Mouse (Mus musculus) kidney, postnatal 0 days (tissue): ENCODE measurements around the gene Col15a1. TPM values are rescaled to one million over a fixed set of nuclear protein-coding genes. Genes with fewer than 3 reads are reported as not detected.

Source experiments
- ATAC-seq: fragments of 200-750 bp; cut with Nextera tagmentation; replicated peaks from 2 replicates; pipeline ENCODE4 v1.8.0; 2017; ENCODE audit warnings: low read depth, moderate number of reproducible peaks, moderate TSS enrichment, moderate library complexity; ENCODE audit not compliant: low FRiP score
- DNase-seq: peaks from one replicate; pipeline ENCODE4 v3.0.0-alpha.2; 2016; ENCODE audit warnings: low spot score
- H3K27ac ChIP-seq: fragments of 300-500 bp; sonication (generic); 2 replicates; pipeline ENCODE4 v1.5.1; 2014; ENCODE audit warnings: mild to moderate bottlenecking
- H3K27me3 ChIP-seq: fragments of 300-500 bp; sonication (generic); 2 replicates; pipeline ENCODE4 v1.6.1; 2014; ENCODE audit warnings: low read length, mixed read lengths; ENCODE audit not compliant: insufficient read depth
- H3K36me3 ChIP-seq: fragments of 300-500 bp; sonication (generic); 2 replicates; pipeline ENCODE4 v1.6.1; 2014; ENCODE audit warnings: low read length, mixed read lengths; ENCODE audit not compliant: insufficient read depth
- H3K4me1 ChIP-seq: fragments of 300-500 bp; sonication (generic); replicated peaks from 2 replicates; pipeline ENCODE4 v1.6.1; 2014; ENCODE audit warnings: antibody characterized with exemption, low read length, mixed read lengths; ENCODE audit not compliant: insufficient read depth
- H3K4me2 ChIP-seq: fragments of 300-500 bp; sonication (generic); 2 replicates; pipeline ENCODE4 v1.6.1; 2014; ENCODE audit warnings: mild to moderate bottlenecking, low read length, moderate library complexity, mixed read lengths
- H3K4me3 ChIP-seq: fragments of 300-500 bp; sonication (generic); replicated peaks from 2 replicates; pipeline ENCODE4 v1.5.1; 2014; ENCODE audit warnings: low read depth, low read length
- H3K9ac ChIP-seq: fragments of 300-500 bp; sonication (generic); 2 replicates; pipeline ENCODE4 v1.6.1; 2014; ENCODE audit warnings: low read depth, low read length
- H3K9me3 ChIP-seq: fragments of 300-500 bp; sonication (generic); replicated peaks from 2 replicates; pipeline ENCODE4 v1.6.1; 2016; ENCODE audit warnings: low read length, inconsistent platforms, mixed read lengths
- CTCF ChIP-seq: IDR thresholded peaks from 2 replicates; pipeline ENCODE4 v1.5.1; 2016; ENCODE audit warnings: antibody characterized with exemption, low read depth, mild to moderate bottlenecking, moderate library complexity
- WGBS: fragments of 180-500 bp; shearing (Covaris S2); extraction: QIAGEN DNeasy Blood & Tissue Kit; methylation state at CpG from one replicate; pipeline ENCODE4 v1.1.7; 2014; 5-methylcytosine and 5-hydroxymethylcytosine counted together
- polyA plus RNA-seq: library from polyadenylated mRNA; unstranded; fragments of >200 nt; fragmentation: Nextera tagmentation; extraction: Ambion mirVana; gene quantifications from 2 replicates; pipeline ENCODE4 v1.2.1, GENCODE M21; 2015

Col15a1 gene
- polyA plus RNA-seq, 1 experiment from 2014 or later = 46.5 TPM

GRCm38 (mm10) chr4:47324206-47324605 lies 116.2 kb downstream of the Col15a1 start:
- no peak for ATAC-seq
- TF ChIP-seq CTCF = no peak

GRCm38 (mm10) chr4:47327782-47328181 lies 119.8 kb downstream of the Col15a1 start:
- no peak for TF ChIP-seq CTCF
- H3K9me3 ChIP-seq = no peaks in the 10 kb centered on the region
- no peak overlapping the region for H3K27ac ChIP-seq
- H3K4me2 ChIP-seq = no peak overlapping the region
- ATAC-seq (no peak), DNase-seq (no peak)
- WGBS = 69% methylated on average over 3 of the region's 3 CpGs
- H3K4me1 ChIP-seq = no peaks in the 10 kb centered on the region
- no peak overlapping the region for H3K4me3 ChIP-seq
- no peaks in the 10 kb centered on the region for H3K27me3 ChIP-seq
- no peak overlapping the region for H3K9ac ChIP-seq
- no peaks in the 10 kb centered on the region for H3K36me3 ChIP-seq

More at GRCm38 (mm10) chr4:47324206-47324605, 116.2 kb downstream of the Col15a1 start:
- Histone ChIP-seq H3K4me3 (no peak overlapping the region), H3K27me3 (no peaks in the 10 kb centered on the region), H3K9me3 (no peaks in the 10 kb centered on the region), H3K36me3 (no peaks in the 10 kb centered on the region), H3K27ac (no peak overlapping the region), H3K4me2 (no peak overlapping the region), H3K9ac (no peak overlapping the region), H3K4me1 (no peaks in the 10 kb centered on the region)
- DNase-seq = no peak
- 81% methylated on average over 1 of the region's 1 CpGs for WGBS

GRCm38 (mm10) chr4:47329285-47329684 lies 121.3 kb downstream of the Col15a1 start:
- no peak for ATAC-seq
- 6% methylated on average over 1 of the region's 1 CpGs for WGBS
- no peaks in the 10 kb centered on the region for H3K4me1 ChIP-seq
- no peak overlapping the region for H3K4me3 ChIP-seq
- TF ChIP-seq CTCF = no peak
- H3K9ac ChIP-seq = no peak overlapping the region
- no peaks in the 10 kb centered on the region for H3K36me3 ChIP-seq
- H3K27ac ChIP-seq = no peak overlapping the region
- no peaks in the 10 kb centered on the region for H3K9me3 ChIP-seq
- no peak for DNase-seq
- no peaks in the 10 kb centered on the region for H3K27me3 ChIP-seq
- no peak overlapping the region for H3K4me2 ChIP-seq

- Histone ChIP-seq H3K4me3 (no peak overlapping the region), H3K27me3 (no peaks in the 10 kb centered on the region), H3K9ac (no peak overlapping the region), H3K36me3 (no peaks in the 10 kb centered on the region), H3K9me3 (no peaks in the 10 kb centered on the region), H3K4me2 (no peak overlapping the region), H3K27ac (no peak overlapping the region), H3K4me1 (no peaks in the 10 kb centered on the region)
- WGBS = 82% methylated on average over 13 of the region's 13 CpGs
- TF ChIP-seq CTCF = no peak
- ATAC-seq (no peak), DNase-seq (no peak)
Observed at GRCm38 (mm10) chr4:47330378-47331052, 122.6 kb downstream of the Col15a1 start.

GRCm38 (mm10) chr4:47332812-47333343 lies 124.9 kb downstream of the Col15a1 start:
- H3K4me2 ChIP-seq = no peak overlapping the region
- no peaks in the 10 kb centered on the region for H3K36me3 ChIP-seq
- TF ChIP-seq CTCF = no peak
- WGBS = 70% methylated on average over 6 of the region's 6 CpGs
- ATAC-seq (no peak), DNase-seq (no peak)
- H3K27me3 ChIP-seq = no peaks in the 10 kb centered on the region
- H3K9me3 ChIP-seq = no peaks in the 10 kb centered on the region
- H3K4me1 ChIP-seq = no peaks in the 10 kb centered on the region
- H3K9ac ChIP-seq = no peak overlapping the region
- H3K27ac ChIP-seq = no peak overlapping the region
- H3K4me3 ChIP-seq = no peak overlapping the region

GRCm38 (mm10) chr4:47333541-47333940 lies 125.6 kb downstream of the Col15a1 start:
- ATAC-seq (no peak), DNase-seq (no peak)

More at GRCm38 (mm10) chr4:47333541-47333940, 125.6 kb downstream of the Col15a1 start:
- H3K27ac ChIP-seq = no peak overlapping the region
- H3K36me3 ChIP-seq = no peaks in the 10 kb centered on the region
- no peak overlapping the region for H3K9ac ChIP-seq
- H3K9me3 ChIP-seq = no peaks in the 10 kb centered on the region
- no peak overlapping the region for H3K4me3 ChIP-seq
- H3K4me1 ChIP-seq = no peaks in the 10 kb centered on the region
- no peak overlapping the region for H3K4me2 ChIP-seq
- WGBS = 94% methylated on average over 3 of the region's 3 CpGs
- no peak for TF ChIP-seq CTCF
- no peaks in the 10 kb centered on the region for H3K27me3 ChIP-seq
